Comparison of ENCODE assay signal across 30 mouse cellular contexts in genomic region chr2:181730051-181730450, GRCm38 (mm10). TPM values are rescaled to one million over a fixed set of nuclear protein-coding genes. Genes with fewer than 3 reads are reported as not detected.
A peak's percentile ranks its signal among the peaks of the same experiment; 100 is the strongest.
DNase-seq lines count a peak whose midpoint lies in the region; ATAC-seq and TF ChIP-seq lines count a peak whose summit lies in the region.
"Had no signal": no experiment of that assay in that cellular context is flagged by ENCODE, and none has a peak within 500 bp of the region (broad histone marks: within the 10 kb centered on the region; RNA-seq: fewer than 3 reads in every experiment).

No protein-coding gene starts in this region.

- TF ChIP-seq CTCF in thymus, adult 2 months (IDR thresholded peaks at IDR 0.05; ENCODE audit: borderline replicate concordance, control insufficient read depth, extremely low read depth, insufficient read depth, low read length, poor library complexity): no peak

- TF ChIP-seq POLR2A in thymus, adult 2 months (IDR thresholded peaks at IDR 0.05; ENCODE audit: control insufficient read depth, extremely low read depth, insufficient read depth, low read length, poor library complexity): no peak

- H3K4me3 ChIP-seq in thymus, adult 2 months (ENCODE audit: control insufficient read depth, insufficient read depth, low read length): no peak overlapping the region
- no peak overlapping the region for H3K4me3 ChIP-seq in midbrain, embryonic 11.5 days (ENCODE audit: low read depth, low read length)
- no peak overlapping the region for H3K4me3 ChIP-seq in forebrain, embryonic 15.5 days
- H3K4me3 ChIP-seq: embryonic facial prominence, embryonic 10.5 days; embryonic facial prominence, embryonic 13.5 days; erythroblast, embryonic 14.5 days; forebrain, embryonic 12.5 days; heart, embryonic 12.5 days; heart, embryonic 15.5 days; hindbrain, embryonic 10.5 days had no signal

- H3K4me2 ChIP-seq in midbrain, embryonic 11.5 days: no peak overlapping the region
- H3K4me2 ChIP-seq in forebrain, embryonic 15.5 days (replicated peaks): no peak overlapping the region
- H3K4me2 ChIP-seq: embryonic facial prominence, embryonic 13.5 days; forebrain, embryonic 12.5 days; heart, embryonic 12.5 days; heart, embryonic 15.5 days; hindbrain, embryonic 14.5 days had no signal

- no peak for ATAC-seq in midbrain, embryonic 11.5 days (ENCODE audit: low FRiP score)
- ATAC-seq in forebrain, embryonic 15.5 days (replicated peaks): no peak
- ATAC-seq: forebrain, embryonic 16.5 days; hindbrain, postnatal 0 days had no signal

- no peaks in the 10 kb centered on the region for H3K36me3 ChIP-seq in thymus, adult 2 months (ENCODE audit: control insufficient read depth, insufficient read depth, low read length)
- no peaks in the 10 kb centered on the region for H3K36me3 ChIP-seq in midbrain, embryonic 11.5 days (ENCODE audit: control insufficient read depth, insufficient read depth, low read length)
- no peaks in the 10 kb centered on the region for H3K36me3 ChIP-seq in forebrain, embryonic 15.5 days
- H3K36me3 ChIP-seq: embryonic facial prominence, embryonic 10.5 days; embryonic facial prominence, embryonic 13.5 days; forebrain, embryonic 12.5 days; heart, embryonic 12.5 days; heart, embryonic 15.5 days; hindbrain, embryonic 10.5 days had no signal

- H3K4me1 ChIP-seq in thymus, adult 2 months (replicated peaks; ENCODE audit: control insufficient read depth, insufficient read depth, low read length): peaks cover 12% of the 10 kb centered on the region
- peaks cover 6% of the 10 kb centered on the region for H3K4me1 ChIP-seq in midbrain, embryonic 11.5 days (ENCODE audit: control insufficient read depth, insufficient read depth, low read length)
- peaks cover 8% of the 10 kb centered on the region; the same call in 1 of the 2 replicates for H3K4me1 ChIP-seq in forebrain, embryonic 15.5 days
- H3K4me1 ChIP-seq: embryonic facial prominence, embryonic 13.5 days; heart, embryonic 12.5 days; heart, embryonic 15.5 days had no signal

- WGBS in thymus, adult 2 months: 45% methylated on average over 3 of the region's 3 CpGs
- 77% methylated on average over 3 of the region's 3 CpGs for WGBS in midbrain, embryonic 11.5 days
- 79% methylated on average over 3 of the region's 3 CpGs for WGBS in forebrain, embryonic 15.5 days

- no peak overlapping the region for H3K9ac ChIP-seq in midbrain, embryonic 11.5 days (ENCODE audit: low read length)
- no peak overlapping the region for H3K9ac ChIP-seq in forebrain, embryonic 15.5 days (replicated peaks)
- H3K9ac ChIP-seq: embryonic facial prominence, embryonic 13.5 days; forebrain, embryonic 12.5 days; heart, embryonic 12.5 days; heart, embryonic 15.5 days; hindbrain, embryonic 14.5 days had no signal

- peak; percentile 23 for DNase-seq in retina, postnatal 1 day
- no peak for DNase-seq in retina, embryonic 14.5 days (ENCODE audit: low spot score)
- peak; percentile 26 for DNase-seq in T-cell, adult 2 months (ENCODE audit: low spot score)
- peak; percentile 43 for DNase-seq in thymus, adult 2 months
- DNase-seq in thymus, postnatal 36 days: peak; percentile 32 to 56
- DNase-seq in adipocyte (ENCODE audit: low spot score): no peak
- DNase-seq in midbrain, embryonic 11.5 days (ENCODE audit: low spot score, missing footprints): no peak
- DNase-seq: adrenal gland, adult 2 months; adrenal gland, postnatal 14 days; cerebellum, adult 11-12 months; cerebellum, adult 8-10 months; cerebellum, postnatal 36 days; embryo, embryonic 11 days; gastrocnemius, postnatal 10 days; gastrocnemius, postnatal 36 days; heart, postnatal 10 days; heart, postnatal 36 days had no signal

- no peaks in the 10 kb centered on the region for H3K27me3 ChIP-seq in thymus, adult 2 months (ENCODE audit: control insufficient read depth, insufficient read depth, low read length)
- no peaks in the 10 kb centered on the region for H3K27me3 ChIP-seq in midbrain, embryonic 11.5 days (ENCODE audit: control insufficient read depth, insufficient read depth, low read length)
- H3K27me3 ChIP-seq in forebrain, embryonic 15.5 days: no peaks in the 10 kb centered on the region
- H3K27me3 ChIP-seq: embryonic facial prominence, embryonic 13.5 days; forebrain, embryonic 12.5 days; heart, embryonic 12.5 days; heart, embryonic 15.5 days had no signal

- H3K9me3 ChIP-seq in midbrain, embryonic 11.5 days (ENCODE audit: control insufficient read depth, low read length): no peaks in the 10 kb centered on the region
- H3K9me3 ChIP-seq in forebrain, embryonic 15.5 days: no peaks in the 10 kb centered on the region
- H3K9me3 ChIP-seq: embryonic facial prominence, embryonic 10.5 days; embryonic facial prominence, embryonic 13.5 days; forebrain, embryonic 12.5 days; heart, embryonic 12.5 days; heart, embryonic 15.5 days; hindbrain, embryonic 10.5 days had no signal

- H3K27ac ChIP-seq in thymus, adult 2 months (ENCODE audit: control insufficient read depth, insufficient read depth, low read length): peak overlapping the region; percentile 42; the same call in 1 of the 2 replicates
- H3K27ac ChIP-seq in midbrain, embryonic 11.5 days (ENCODE audit: low read depth, low read length): no peak overlapping the region
- H3K27ac ChIP-seq in forebrain, embryonic 15.5 days (replicated peaks): no peak overlapping the region
- H3K27ac ChIP-seq: embryonic facial prominence, embryonic 10.5 days; embryonic facial prominence, embryonic 13.5 days; forebrain, embryonic 12.5 days; heart, embryonic 15.5 days; hindbrain, embryonic 10.5 days; hindbrain, embryonic 14.5 days; hindbrain, postnatal 0 days had no signal

RNA-seq across cellular contexts. Expression of gene Oprl1, which starts 15.2 kb away (rescaled TPM):
- 0.24 and 0.38 TPM in 2 replicates for polyA plus RNA-seq in thymus, adult 2 months (2012; rRNA removed)
- 21.7 and 22.9 TPM in 2 replicates for polyA plus RNA-seq in midbrain, embryonic 11.5 days (2014; fragmentation: Nextera tagmentation; extraction: Ambion mirVana)
- 47.6 and 54.1 TPM in 2 replicates for polyA plus RNA-seq in forebrain, embryonic 15.5 days (2015; fragmentation: Nextera tagmentation; extraction: Ambion mirVana)
- polyA plus RNA-seq: erythroblast, embryonic 14.5 days had no signal

RNA-seq across cellular contexts. Expression of gene Lkaaear1, which starts 31.8 kb away (rescaled TPM):
- not detected in 2 replicates for polyA plus RNA-seq in thymus, adult 2 months (2012; rRNA removed)
- polyA plus RNA-seq in midbrain, embryonic 11.5 days (2014; fragmentation: Nextera tagmentation; extraction: Ambion mirVana): not detected in 2 replicates
- polyA plus RNA-seq in forebrain, embryonic 15.5 days (2015; fragmentation: Nextera tagmentation; extraction: Ambion mirVana): not detected in 2 replicates
- polyA plus RNA-seq: adrenal gland, adult 2 months; brain, embryonic 14.5 days; cortical plate, adult 2 months; embryonic facial prominence, embryonic 10.5 days; embryonic facial prominence, embryonic 13.5 days; erythroblast, embryonic 14.5 days; forebrain, embryonic 12.5 days; forebrain, embryonic 16.5 days; heart, embryonic 12.5 days; heart, embryonic 15.5 days; hindbrain, embryonic 10.5 days; hindbrain, embryonic 14.5 days; hindbrain, postnatal 0 days had no signal

RNA-seq across cellular contexts. Expression of gene Myt1, which starts 33.1 kb away (rescaled TPM):
- 0.03 and 0.04 TPM in 2 replicates for polyA plus RNA-seq in thymus, adult 2 months (2012; rRNA removed)
- 28.7 and 31.0 TPM in 2 replicates for polyA plus RNA-seq in midbrain, embryonic 11.5 days (2014; fragmentation: Nextera tagmentation; extraction: Ambion mirVana)
- polyA plus RNA-seq in forebrain, embryonic 15.5 days (2015; fragmentation: Nextera tagmentation; extraction: Ambion mirVana): 26.7 and 30.7 TPM in 2 replicates
- polyA plus RNA-seq: erythroblast, embryonic 14.5 days had no signal

RNA-seq across cellular contexts. Expression of gene Rgs19, which starts 36.3 kb away (rescaled TPM):
- 255 and 260 TPM in 2 replicates for polyA plus RNA-seq in thymus, adult 2 months (2012; rRNA removed)
- 61.6 and 65.4 TPM in 2 replicates for polyA plus RNA-seq in midbrain, embryonic 11.5 days (2014; fragmentation: Nextera tagmentation; extraction: Ambion mirVana)
- 49.1 and 49.7 TPM in 2 replicates for polyA plus RNA-seq in forebrain, embryonic 15.5 days (2015; fragmentation: Nextera tagmentation; extraction: Ambion mirVana)

RNA-seq across cellular contexts. Expression of gene Tcea2, which starts 49.9 kb away (rescaled TPM):
- polyA plus RNA-seq in thymus, adult 2 months (2012; rRNA removed): 9.0 and 13.8 TPM in 2 replicates
- polyA plus RNA-seq in midbrain, embryonic 11.5 days (2014; fragmentation: Nextera tagmentation; extraction: Ambion mirVana): 15.5 and 16.0 TPM in 2 replicates
- 44.8 and 51.4 TPM in 2 replicates for polyA plus RNA-seq in forebrain, embryonic 15.5 days (2015; fragmentation: Nextera tagmentation; extraction: Ambion mirVana)
- polyA plus RNA-seq: erythroblast, embryonic 14.5 days had no signal

Comparison
In these comparisons a context has a peak if more than half of its experiments do, and no peak if none do; other contexts are left out.
1. DNase-seq: peak in retina, postnatal 1 day (single experiment), T-cell, adult 2 months (single experiment), thymus, adult 2 months (single experiment) and thymus, postnatal 36 days (2 of 2); none in retina, embryonic 14.5 days (single experiment), adipocyte (single experiment) and midbrain, embryonic 11.5 days (single experiment).
2. RNA of gene Oprl1, which starts 15.2 kb away (polyA plus RNA-seq): 47.6 to 54.1 TPM in forebrain, embryonic 15.5 days and 21.7 to 22.9 TPM in midbrain, embryonic 11.5 days; 0.24 to 0.38 TPM in thymus, adult 2 months; every median in the first group is over 10 times any median in the second.
3. RNA of gene Myt1, which starts 33.1 kb away (polyA plus RNA-seq): 28.7 to 31.0 TPM in midbrain, embryonic 11.5 days and 26.7 to 30.7 TPM in forebrain, embryonic 15.5 days; 0.03 to 0.04 TPM in thymus, adult 2 months; every median in the first group is over 10 times any median in the second.